Mouse (Mus musculus) liver, embryonic 15.5 days (tissue): ENCODE results near the gene Sh3pxd2b. TPM values are rescaled to one million over a fixed set of nuclear protein-coding genes. Genes with fewer than 3 reads are reported as not detected.

Experiments
- ATAC-seq: fragments of 200-750 bp; cut with Nextera tagmentation; 2 replicates; pipeline ENCODE4 v1.8.0; 2017; ENCODE audit warnings: moderate number of reproducible peaks, mild to moderate bottlenecking, moderate library complexity; ENCODE audit not compliant: insufficient read depth
- H3K27ac ChIP-seq: fragments of 300-500 bp; sonication (generic); replicated peaks from 2 replicates; pipeline ENCODE4 v1.5.1; 2015; ENCODE audit warnings: mild to moderate bottlenecking, inconsistent platforms
- H3K27me3 ChIP-seq: fragments of 300-500 bp; sonication (generic); 2 replicates; pipeline ENCODE4 v1.6.1; 2015; ENCODE audit warnings: mild to moderate bottlenecking, inconsistent platforms
- H3K36me3 ChIP-seq: fragments of 300-500 bp; sonication (generic); replicated peaks from 2 replicates; pipeline ENCODE4 v1.6.1; 2015; ENCODE audit warnings: moderate library complexity, mild to moderate bottlenecking, inconsistent platforms
- H3K4me1 ChIP-seq: fragments of 300-500 bp; sonication (generic); replicated peaks from 2 replicates; pipeline ENCODE4 v1.6.1; 2015; ENCODE audit warnings: inconsistent platforms
- H3K4me2 ChIP-seq: fragments of 300-500 bp; sonication (generic); 2 replicates; pipeline ENCODE4 v1.6.1; 2015; ENCODE audit warnings: moderate library complexity, mild to moderate bottlenecking, inconsistent platforms
- H3K4me3 ChIP-seq: fragments of 300-500 bp; sonication (generic); replicated peaks from 2 replicates; pipeline ENCODE4 v1.5.1; 2015; ENCODE audit warnings: mild to moderate bottlenecking, inconsistent platforms
- H3K9ac ChIP-seq: fragments of 300-500 bp; sonication (generic); 2 replicates; pipeline ENCODE4 v1.6.1; 2015; ENCODE audit warnings: moderate library complexity, mild to moderate bottlenecking, inconsistent platforms
- H3K9me3 ChIP-seq: fragments of 300-500 bp; sonication (generic); replicated peaks from 2 replicates; pipeline ENCODE4 v1.6.1; 2016; ENCODE audit warnings: inconsistent platforms
- WGBS: fragments of 180-500 bp; shearing (Covaris S2); methylation state at CpG from one replicate; pipeline ENCODE4 v1.1.7; 2015; ENCODE audit warnings: mixed read lengths; ENCODE audit not compliant: insufficient replicate concordance; 5-methylcytosine and 5-hydroxymethylcytosine counted together
- polyA plus RNA-seq: library from polyadenylated mRNA; unstranded; fragments of >200 nt; fragmentation: Nextera tagmentation; extraction: Ambion mirVana; gene quantifications from 2 replicates; pipeline ENCODE4 v1.2.1, GENCODE M21; 2015

The Sh3pxd2b gene
- polyA plus RNA-seq, 1 experiment from 2014 or later: 1.1 TPM

GRCm38 (mm10) chr11:32309928-32310327, 37.7 kb upstream of the Sh3pxd2b start:
- Histone ChIP-seq H3K27ac (no peak overlapping the region), H3K9ac (no peak overlapping the region), H3K4me1 (peaks cover 12% of the 10 kb centered on the region), H3K4me3 (no peak overlapping the region), H3K4me2 (no peak overlapping the region), H3K27me3 (peaks cover 41% of the 10 kb centered on the region), H3K36me3 (no peaks in the 10 kb centered on the region), H3K9me3 (no peaks in the 10 kb centered on the region)
- WGBS: 53% methylated on average over 3 of the region's 3 CpGs
- ATAC-seq: no peak

- Histone ChIP-seq H3K4me1 (peaks cover 8% of the 10 kb centered on the region), H3K27me3 (peaks cover 55% of the 10 kb centered on the region), H3K9me3 (no peaks in the 10 kb centered on the region), H3K4me2 (no peak overlapping the region), H3K4me3 (no peak overlapping the region), H3K27ac (no peak overlapping the region), H3K9ac (no peak overlapping the region), H3K36me3 (no peaks in the 10 kb centered on the region)
- 55% methylated on average over 3 of the region's 3 CpGs for WGBS
- ATAC-seq: no peak
Observed at GRCm38 (mm10) chr11:32316009-32316408, 31.6 kb upstream of the Sh3pxd2b start.

GRCm38 (mm10) chr11:32320507-32321195, 27.0 kb upstream of the Sh3pxd2b start:
- WGBS: 55% methylated on average over 11 of the region's 11 CpGs
- no peak overlapping the region; the same call in 1 of the 2 replicates for H3K4me2 ChIP-seq
- peaks cover 15% of the 10 kb centered on the region for H3K4me1 ChIP-seq
- ATAC-seq: peak; percentile 30; the same call in 1 of the 2 replicates
- no peak overlapping the region for H3K27ac ChIP-seq
- peaks cover 56% of the 10 kb centered on the region for H3K27me3 ChIP-seq
- H3K9me3 ChIP-seq: no peaks in the 10 kb centered on the region
- H3K36me3 ChIP-seq: no peaks in the 10 kb centered on the region
- H3K9ac ChIP-seq: 0 out of 2 replicates have a peak overlapping the region, but pooled peaks have one; percentile 0
- no peak overlapping the region for H3K4me3 ChIP-seq

GRCm38 (mm10) chr11:32321196-32321565, 26.4 kb upstream of the Sh3pxd2b start:
- no peak overlapping the region for H3K4me3 ChIP-seq
- H3K27ac ChIP-seq: no peak overlapping the region
- peaks cover 51% of the 10 kb centered on the region for H3K27me3 ChIP-seq
- peak; percentile 72 for ATAC-seq
- no peaks in the 10 kb centered on the region for H3K9me3 ChIP-seq
- no peaks in the 10 kb centered on the region for H3K36me3 ChIP-seq
- H3K4me2 ChIP-seq: no peak overlapping the region; the same call in 1 of the 2 replicates
- peaks cover 15% of the 10 kb centered on the region for H3K4me1 ChIP-seq
- 25% methylated on average over 8 of the region's 8 CpGs for WGBS
- H3K9ac ChIP-seq: no peak overlapping the region

GRCm38 (mm10) chr11:32324609-32325008, 23.0 kb upstream of the Sh3pxd2b start:
- Histone ChIP-seq H3K4me3 (peak overlapping the region; percentile 30), H3K27ac (no peak overlapping the region), H3K9ac (no peak overlapping the region), H3K27me3 (peaks cover 58% of the 10 kb centered on the region), H3K4me2 (peak overlapping the region; percentile 52), H3K9me3 (no peaks in the 10 kb centered on the region), H3K36me3 (no peaks in the 10 kb centered on the region), H3K4me1 (peaks cover 15% of the 10 kb centered on the region)
- 11% methylated on average over 15 of the region's 15 CpGs for WGBS
- ATAC-seq: peak; percentile 64

GRCm38 (mm10) chr11:32331075-32331474, 16.5 kb upstream of the Sh3pxd2b start:
- H3K36me3 ChIP-seq: no peaks in the 10 kb centered on the region
- no peak overlapping the region for H3K4me3 ChIP-seq
- H3K4me2 ChIP-seq: no peak overlapping the region
- H3K27ac ChIP-seq: no peak overlapping the region
- no peak overlapping the region for H3K9ac ChIP-seq
- no peaks in the 10 kb centered on the region for H3K4me1 ChIP-seq
- no peak for ATAC-seq
- H3K27me3 ChIP-seq: peaks cover 28% of the 10 kb centered on the region
- H3K9me3 ChIP-seq: no peaks in the 10 kb centered on the region
- 31% methylated on average over 6 of the region's 6 CpGs for WGBS

GRCm38 (mm10) chr11:32331861-32332260, 15.8 kb upstream of the Sh3pxd2b start:
- Histone ChIP-seq H3K4me2 (no peak overlapping the region), H3K4me1 (no peaks in the 10 kb centered on the region), H3K9ac (no peak overlapping the region), H3K27me3 (peaks cover 23% of the 10 kb centered on the region; the same call in 1 of the 2 replicates), H3K9me3 (no peaks in the 10 kb centered on the region), H3K27ac (no peak overlapping the region), H3K4me3 (no peak overlapping the region), H3K36me3 (no peaks in the 10 kb centered on the region)
- 59% methylated on average over 5 of the region's 5 CpGs for WGBS
- no peak for ATAC-seq

GRCm38 (mm10) chr11:32333235-32333634, 14.4 kb upstream of the Sh3pxd2b start:
- ATAC-seq: no peak
- H3K9ac ChIP-seq: no peak overlapping the region
- no peaks in the 10 kb centered on the region for H3K4me1 ChIP-seq
- no peaks in the 10 kb centered on the region for H3K9me3 ChIP-seq
- H3K27me3 ChIP-seq: peaks cover 16% of the 10 kb centered on the region; the same call in 1 of the 2 replicates
- no peaks in the 10 kb centered on the region for H3K36me3 ChIP-seq
- 67% methylated on average over 2 of the region's 2 CpGs for WGBS
- no peak overlapping the region for H3K4me2 ChIP-seq
- no peak overlapping the region for H3K27ac ChIP-seq
- no peak overlapping the region for H3K4me3 ChIP-seq

- no peaks in the 10 kb centered on the region for H3K9me3 ChIP-seq
- no peak overlapping the region for H3K4me2 ChIP-seq
- H3K4me1 ChIP-seq: no peaks in the 10 kb centered on the region
- H3K9ac ChIP-seq: no peak overlapping the region
- 61% methylated on average over 6 of the region's 6 CpGs for WGBS
- no peak for ATAC-seq
- H3K36me3 ChIP-seq: no peaks in the 10 kb centered on the region
- H3K27ac ChIP-seq: no peak overlapping the region
- peaks cover 26% of the 10 kb centered on the region for H3K27me3 ChIP-seq
- H3K4me3 ChIP-seq: no peak overlapping the region
Observed at GRCm38 (mm10) chr11:32336435-32336907, 11.1 kb upstream of the Sh3pxd2b start.

GRCm38 (mm10) chr11:32339131-32339531, 8.5 kb upstream of the Sh3pxd2b start:
- no peak overlapping the region for H3K27ac ChIP-seq
- no peak overlapping the region for H3K9ac ChIP-seq
- peaks cover 9% of the 10 kb centered on the region for H3K4me1 ChIP-seq
- H3K4me2 ChIP-seq: no peak overlapping the region
- no peaks in the 10 kb centered on the region for H3K9me3 ChIP-seq
- peaks cover 33% of the 10 kb centered on the region for H3K27me3 ChIP-seq
- H3K36me3 ChIP-seq: no peaks in the 10 kb centered on the region
- 19% methylated on average over 2 of the region's 2 CpGs for WGBS
- ATAC-seq: no peak
- no peak overlapping the region for H3K4me3 ChIP-seq

- Histone ChIP-seq H3K4me3 (no peak overlapping the region), H3K27ac (no peak overlapping the region), H3K9ac (no peak overlapping the region), H3K27me3 (peaks cover 48% of the 10 kb centered on the region), H3K4me1 (peaks cover 16% of the 10 kb centered on the region), H3K36me3 (no peaks in the 10 kb centered on the region), H3K9me3 (no peaks in the 10 kb centered on the region), H3K4me2 (no peak overlapping the region)
- no peak for ATAC-seq
- WGBS: 36% methylated on average over 17 of the region's 17 CpGs
Observed at GRCm38 (mm10) chr11:32340476-32341473, 6.8 kb upstream of the Sh3pxd2b start.
